Mouse (Mus musculus): ENCODE measurements around the gene Ttbk2.

- TF ChIP-seq POLR2A (IDR thresholded peaks at IDR 0.05; ENCODE audit: insufficient read depth, low read depth, low read length) (no peak), CTCF (IDR thresholded peaks at IDR 0.05; ENCODE audit: insufficient read depth, low read depth, low read length) (no peak)
These were observed 2.2 kb upstream of the Ttbk2 start for GRCm38 (mm10) chr2:120852626-120853025.
